Mouse (Mus musculus) olfactory bulb, adult 2 months (tissue): ENCODE data around the gene Crtac1.

Source experiments
- CTCF ChIP-seq: fragments of 200-500 bp; IDR thresholded peaks from 2 replicates; pipeline ENCODE4 v1.5.1; 2012; ENCODE audit warnings: low read depth, mild to moderate bottlenecking, low read length, moderate library complexity; ENCODE audit not compliant: insufficient read depth
- POLR2A ChIP-seq: fragments of 200-500 bp; IDR thresholded peaks from 2 replicates; pipeline ENCODE4 v1.6.1; 2012; ENCODE audit warnings: mild to moderate bottlenecking, low read depth, low read length, moderate library complexity; ENCODE audit not compliant: insufficient read depth

- TF ChIP-seq POLR2A (no peak), CTCF (no peak)
Measured at GRCm38 (mm10) chr19:42238341-42238715, 193.3 kb downstream of the Crtac1 start.
